Mouse (Mus musculus) ovary, postnatal 14 days (tissue): ENCODE data around the gene Zc3h12c.
"Not testable (repeated sequence)": the region's sequence is repeated elsewhere in the genome, so short reads cannot be mapped to it uniquely, and the experiment has no call there.

ENCODE experiments used
- DNase-seq: peaks from one replicate; pipeline ENCODE4 v3.0.0; 2022; ENCODE audit warnings: low spot score

Gene Zc3h12c

DNA sequence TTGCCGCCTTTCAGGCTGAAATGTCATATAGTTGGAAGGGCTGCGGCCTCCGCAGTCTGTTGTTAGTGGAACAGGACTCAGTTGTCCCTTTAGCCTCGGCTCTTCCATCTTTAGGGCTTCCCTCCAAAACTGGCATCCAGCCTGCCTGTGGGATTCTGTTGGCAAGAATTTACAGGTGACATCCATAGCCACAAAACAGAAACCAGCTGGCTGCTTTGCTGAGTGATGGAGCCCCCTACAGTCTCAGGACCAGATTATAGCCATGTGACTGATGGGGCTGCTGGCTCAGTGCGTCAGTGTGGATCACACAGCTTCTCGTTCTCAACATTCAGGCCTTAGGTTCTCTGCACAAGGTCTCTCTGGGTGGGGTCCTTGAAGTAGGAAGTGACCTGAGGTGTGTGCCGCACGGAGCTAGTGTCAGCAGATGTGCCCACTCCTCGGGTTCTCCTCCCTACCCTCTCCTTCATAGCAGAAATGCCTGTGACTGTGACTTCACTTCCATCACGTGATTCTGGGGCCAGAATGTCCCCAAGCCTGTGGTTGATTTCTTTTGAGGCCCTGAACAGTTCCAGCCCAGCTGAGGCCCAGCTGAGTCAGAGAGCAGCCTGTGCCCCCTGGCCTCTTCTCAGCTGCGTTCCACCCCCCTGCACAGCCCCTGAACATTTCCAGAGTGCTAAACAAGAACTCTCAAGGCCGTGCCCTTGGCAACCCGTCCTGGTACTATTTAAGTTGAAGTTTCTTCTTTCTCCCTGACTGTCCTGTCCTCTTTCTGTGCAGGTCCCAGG, 66.1 kb downstream of the Zc3h12c start:
- DNase-seq = no peak

GRCm38 (mm10) chr9:52100426-52100825, 67.9 kb downstream of the Zc3h12c start:
- DNase-seq = no peak

DNA sequence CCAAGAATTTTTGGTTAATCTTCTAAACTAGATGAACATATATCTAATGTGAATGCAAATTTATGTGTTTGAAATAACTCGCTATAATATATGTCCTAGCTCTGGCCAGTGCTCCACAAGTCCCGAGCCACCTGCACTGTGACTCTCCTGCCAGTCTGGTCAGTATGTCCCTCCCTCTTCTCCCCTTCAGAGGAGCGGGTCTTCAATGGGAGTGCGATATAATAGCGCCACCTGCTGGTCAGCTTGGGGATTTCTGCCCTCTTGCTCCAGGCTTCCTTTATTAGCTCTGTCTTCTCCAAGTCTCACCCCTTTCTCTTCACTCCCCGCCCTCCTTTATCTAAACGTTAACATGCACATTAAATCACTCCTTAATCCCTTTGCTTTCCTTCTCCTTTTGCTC, 69.8 kb downstream of the Zc3h12c start:
- DNase-seq = peak; percentile 83

DNA sequence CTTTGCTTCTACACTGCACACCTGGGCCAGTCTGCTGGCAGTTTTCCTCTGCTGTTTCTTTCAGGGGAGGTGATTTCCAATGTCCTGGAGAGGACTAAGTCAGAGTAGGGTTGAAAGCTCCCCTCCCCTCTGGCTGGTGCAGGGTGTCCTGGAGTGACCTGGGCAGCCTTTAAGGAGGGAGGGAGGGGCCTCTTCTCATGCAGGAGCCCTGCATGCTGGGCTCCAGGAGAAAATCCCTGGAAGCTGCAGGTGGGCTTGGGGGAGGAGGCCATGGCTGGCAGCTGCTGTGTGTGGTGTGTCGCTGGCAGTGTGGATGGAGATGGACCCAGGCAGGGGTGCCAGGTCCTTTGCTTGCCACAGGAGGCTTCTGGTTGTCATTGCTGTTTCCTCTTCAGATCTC, 71.0 kb downstream of the Zc3h12c start:
- DNase-seq = no peak

DNA sequence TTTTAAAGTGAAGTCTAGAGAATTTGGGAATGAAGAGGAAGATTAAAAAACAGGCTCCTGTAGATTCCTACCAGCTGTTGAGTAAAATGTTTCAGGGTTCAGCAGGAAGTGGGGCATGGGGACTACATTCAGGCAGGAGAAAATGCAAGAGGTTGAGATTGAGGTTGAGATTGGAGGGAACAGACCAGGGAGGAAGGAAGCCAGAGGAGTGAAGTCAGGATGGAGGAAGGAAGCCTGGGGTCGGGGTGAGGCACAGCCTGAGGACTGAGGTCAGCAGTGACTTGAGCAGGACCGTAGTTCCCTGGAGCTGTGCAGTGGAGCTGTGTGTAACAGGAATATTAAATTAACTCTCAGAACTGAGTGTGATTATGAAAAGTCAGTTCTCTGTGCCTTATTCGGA, 72.7 kb downstream of the Zc3h12c start:
- no peak for DNase-seq

DNA sequence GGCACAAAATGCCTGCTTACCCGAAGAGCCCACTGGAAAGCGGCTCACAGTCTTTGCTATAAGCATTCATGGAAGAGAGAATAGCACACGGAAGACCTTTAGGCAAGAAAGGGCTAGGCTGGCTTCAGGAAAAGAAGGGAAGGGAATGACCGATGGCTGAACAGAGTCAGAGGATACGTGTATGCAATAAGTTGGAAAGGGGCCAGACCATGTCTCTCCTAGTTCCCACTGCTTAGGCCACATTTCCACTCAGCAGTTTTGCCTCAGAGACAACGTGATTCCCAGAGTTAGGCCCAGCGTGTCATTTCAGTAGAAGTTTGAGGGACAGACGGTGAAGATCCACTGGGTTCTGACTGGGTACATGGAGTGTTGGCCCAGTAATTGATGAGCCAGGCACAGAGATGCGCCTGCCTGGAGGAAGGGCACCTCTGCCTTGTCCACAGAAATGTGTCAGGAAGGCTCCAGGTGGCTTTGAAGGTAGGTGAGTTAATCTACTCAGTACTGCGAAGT, 73.8 kb downstream of the Zc3h12c start:
- no peak for DNase-seq

- DNase-seq = no peak
Measured at GRCm38 (mm10) chr9:52094016-52094415, 74.4 kb downstream of the Zc3h12c start.

GRCm38 (mm10) chr9:52093108-52093507, 75.3 kb downstream of the Zc3h12c start:
- no peak for DNase-seq

DNA sequence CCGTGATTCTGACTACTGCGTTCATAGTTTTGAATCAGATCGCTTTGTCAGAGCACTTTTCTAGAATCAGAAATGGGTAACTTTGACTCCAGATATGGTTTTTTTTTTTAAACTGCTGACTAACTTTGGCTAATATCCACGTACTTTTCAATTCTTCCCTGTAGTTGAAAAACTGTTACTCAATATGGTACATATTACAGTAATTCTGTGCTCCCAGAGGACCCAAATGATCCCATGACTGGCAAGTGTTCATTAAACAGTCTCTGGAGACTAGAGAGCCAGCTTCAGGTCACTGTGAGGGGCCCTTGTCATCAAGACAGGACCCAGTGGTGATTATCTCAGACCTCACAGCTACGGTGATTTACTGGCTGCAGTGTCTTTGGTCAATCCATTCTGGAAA, 76.1 kb downstream of the Zc3h12c start:
- no peak for DNase-seq

DNA sequence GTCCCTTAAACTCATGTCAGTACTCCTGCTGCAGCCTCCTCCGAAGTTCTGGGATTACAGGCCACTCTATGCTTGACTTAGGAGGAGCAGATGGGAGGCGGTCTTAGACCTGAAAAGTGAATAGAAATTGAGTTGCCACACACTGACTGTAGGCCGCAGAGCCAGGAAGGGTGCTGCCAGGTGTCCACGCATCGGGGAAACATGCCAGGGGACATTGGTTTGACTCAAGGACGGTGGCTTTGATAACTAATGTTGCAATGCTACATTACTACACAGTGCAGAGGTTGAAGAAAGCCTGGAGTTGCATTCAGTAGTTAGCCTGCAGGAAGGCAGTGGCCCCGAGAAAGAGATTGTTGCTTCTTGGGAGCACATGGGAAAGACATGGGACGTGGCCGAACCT, 76.6 kb downstream of the Zc3h12c start:
- DNase-seq = no peak

- DNase-seq = no peak
Measured at GRCm38 (mm10) chr9:52082414-52082813, 86.0 kb downstream of the Zc3h12c start.

DNA sequence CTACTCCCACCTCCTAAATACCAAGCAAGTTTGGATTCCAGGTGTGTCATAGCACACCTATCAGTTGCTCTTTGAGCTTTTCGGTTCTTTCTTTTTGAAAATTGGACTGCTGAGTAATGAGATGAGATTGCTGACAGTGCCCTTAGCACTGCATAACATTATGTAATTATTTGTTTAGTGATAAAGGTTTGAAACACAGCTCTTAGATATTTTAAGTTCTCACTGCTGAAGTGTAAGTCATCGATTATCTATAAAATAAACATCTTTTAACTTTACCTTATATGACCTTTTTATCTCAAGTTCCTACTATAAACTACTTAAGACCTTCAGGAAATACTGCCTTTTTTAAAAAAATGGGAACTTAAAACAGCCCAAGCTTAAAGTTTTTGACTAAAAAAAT, 86.4 kb downstream of the Zc3h12c start:
- no peak for DNase-seq

GRCm38 (mm10) chr9:52077692-52078091, 90.7 kb downstream of the Zc3h12c start:
- no peak for DNase-seq

DNA sequence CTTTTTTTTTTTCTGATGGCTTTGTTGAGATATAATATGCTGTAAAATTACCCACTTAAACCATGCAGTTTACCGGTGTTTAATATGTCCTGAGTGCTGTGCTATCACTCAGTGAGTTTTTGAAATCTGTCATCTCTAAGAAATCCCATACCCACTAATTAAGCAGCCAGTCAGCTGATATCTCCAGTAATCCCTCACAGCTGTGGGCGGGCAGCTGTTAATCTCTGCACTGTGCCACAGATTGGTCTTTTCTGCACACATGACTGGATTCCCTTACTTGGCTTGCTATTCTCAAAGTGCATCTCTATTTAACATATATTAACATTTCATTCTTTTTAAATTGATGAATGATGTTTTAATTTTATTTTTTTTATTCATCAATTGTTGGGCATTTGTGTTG, 92.3 kb downstream of the Zc3h12c start:
- DNase-seq = no peak

GRCm38 (mm10) chr9:52072202-52072601, 96.2 kb downstream of the Zc3h12c start:
- no peak for DNase-seq

GRCm38 (mm10) chr9:52071352-52071751, 97.0 kb downstream of the Zc3h12c start:
- DNase-seq = not testable (repeated sequence)

GRCm38 (mm10) chr9:52070052-52070451, 98.3 kb downstream of the Zc3h12c start:
- DNase-seq = no peak
